ENCODE assay signal across 8 mouse cellular contexts in genomic region chr15:79356481-79356880, GRCm38 (mm10). TPM values are rescaled to one million over a fixed set of nuclear protein-coding genes. Genes with fewer than 3 reads are reported as not detected.
DNase-seq lines count a peak whose midpoint lies in the region; ATAC-seq lines count a peak whose summit lies in the region.

No protein-coding gene starts in this region.

- peak overlapping the region; percentile 49 for H3K4me3 ChIP-seq in lung, embryonic 15.5 days
- H3K4me3 ChIP-seq in forebrain, embryonic 14.5 days (ENCODE audit: low read depth, low read length), result no peak overlapping the region
- peak overlapping the region; percentile 50 for H3K4me3 ChIP-seq in limb, embryonic 13.5 days
- H3K4me3 ChIP-seq in stomach, embryonic 14.5 days (ENCODE audit: low read depth, low read length), result peak overlapping the region; percentile 42

- H3K4me2 ChIP-seq in lung, embryonic 15.5 days, result peak overlapping the region; percentile 87
- peak overlapping the region; percentile 74 for H3K4me2 ChIP-seq in forebrain, embryonic 14.5 days (ENCODE audit: low read length)
- H3K4me2 ChIP-seq in limb, embryonic 13.5 days (replicated peaks), result peak overlapping the region; percentile 99
- H3K4me2 ChIP-seq in stomach, embryonic 14.5 days (replicated peaks; ENCODE audit: low read depth, low read length), result peak overlapping the region; percentile 99

- no peaks in the 10 kb centered on the region for H3K36me3 ChIP-seq in lung, embryonic 15.5 days
- H3K36me3 ChIP-seq in forebrain, embryonic 14.5 days (ENCODE audit: control insufficient read depth, insufficient read depth, low read length), result peaks cover 6% of the 10 kb centered on the region; the same call in 1 of the 2 replicates
- H3K36me3 ChIP-seq in limb, embryonic 13.5 days, result peaks cover 6% of the 10 kb centered on the region
- H3K36me3 ChIP-seq in stomach, embryonic 14.5 days (ENCODE audit: control insufficient read depth, insufficient read depth, low read length), result peaks cover under 1% of the 10 kb centered on the region; the same call in 1 of the 2 replicates

- no peak for DNase-seq in lung, postnatal 10 days
- DNase-seq in forebrain, embryonic 14.5 days (ENCODE audit: low spot score), result no peak
- no peak for DNase-seq in frontal cortex, postnatal 14 days (ENCODE audit: low spot score in 2 of 2)
- DNase-seq in left cerebral cortex, adult 18-20 months (ENCODE audit: low spot score in 2 of 2), result no peak
- no peak for DNase-seq in cerebellum, adult 11 months

- ATAC-seq in lung, embryonic 15.5 days (ENCODE audit: borderline replicate concordance, extremely low read depth, low FRiP score, low TSS enrichment), result no peak
- no peak for ATAC-seq in forebrain, embryonic 14.5 days
- no peak for ATAC-seq in limb, embryonic 13.5 days (ENCODE audit: low FRiP score, low read depth)
- ATAC-seq in stomach, embryonic 14.5 days (ENCODE audit: insufficient number of reproducible peaks, insufficient read depth, low FRiP score, low read depth), result no peak

- H3K4me1 ChIP-seq in lung, embryonic 15.5 days, result peaks cover 67% of the 10 kb centered on the region
- H3K4me1 ChIP-seq in forebrain, embryonic 14.5 days (ENCODE audit: control insufficient read depth, insufficient read depth, low read length), result 0 out of 2 replicates have a peak, but pooled peaks cover 3% of the 10 kb centered on the region
- peaks cover 53% of the 10 kb centered on the region for H3K4me1 ChIP-seq in limb, embryonic 13.5 days
- peaks cover 36% of the 10 kb centered on the region for H3K4me1 ChIP-seq in stomach, embryonic 14.5 days (ENCODE audit: control insufficient read depth, insufficient read depth, low read length)

- peak overlapping the region; percentile 49; the same call in 1 of the 2 replicates for H3K9ac ChIP-seq in lung, embryonic 15.5 days
- no peak overlapping the region for H3K9ac ChIP-seq in forebrain, embryonic 14.5 days (ENCODE audit: low read length)
- no peak overlapping the region; the same call in 1 of the 2 replicates for H3K9ac ChIP-seq in limb, embryonic 13.5 days
- no peak overlapping the region for H3K9ac ChIP-seq in stomach, embryonic 14.5 days (replicated peaks; ENCODE audit: low read depth, low read length)

- no peak overlapping the region; the same call in 1 of the 2 replicates for H3K27ac ChIP-seq in lung, embryonic 15.5 days
- no peak overlapping the region for H3K27ac ChIP-seq in forebrain, embryonic 14.5 days (ENCODE audit: low read depth, low read length)
- no peak overlapping the region for H3K27ac ChIP-seq in limb, embryonic 13.5 days
- H3K27ac ChIP-seq in stomach, embryonic 14.5 days (ENCODE audit: low read length), result no peak overlapping the region

- WGBS in lung, embryonic 15.5 days, result 74% methylated on average over 8 of the region's 8 CpGs
- 82% methylated on average over 8 of the region's 8 CpGs for WGBS in forebrain, embryonic 14.5 days
- WGBS in limb, embryonic 13.5 days, result 72% methylated on average over 8 of the region's 8 CpGs
- WGBS in stomach, embryonic 14.5 days, result 69% methylated on average over 8 of the region's 8 CpGs

- H3K9me3 ChIP-seq in lung, embryonic 15.5 days, result no peaks in the 10 kb centered on the region
- H3K9me3 ChIP-seq in forebrain, embryonic 14.5 days (replicated peaks; ENCODE audit: control insufficient read depth, low read length), result no peaks in the 10 kb centered on the region
- no peaks in the 10 kb centered on the region for H3K9me3 ChIP-seq in limb, embryonic 13.5 days
- no peaks in the 10 kb centered on the region for H3K9me3 ChIP-seq in stomach, embryonic 14.5 days (ENCODE audit: control insufficient read depth, low read depth, low read length)

- no peaks in the 10 kb centered on the region for H3K27me3 ChIP-seq in lung, embryonic 15.5 days
- H3K27me3 ChIP-seq in forebrain, embryonic 14.5 days (replicated peaks; ENCODE audit: control insufficient read depth, insufficient read depth, low read length), result peaks cover 7% of the 10 kb centered on the region
- H3K27me3 ChIP-seq in limb, embryonic 13.5 days, result peaks cover 7% of the 10 kb centered on the region; the same call in 1 of the 2 replicates
- H3K27me3 ChIP-seq in stomach, embryonic 14.5 days (ENCODE audit: control insufficient read depth, insufficient read depth, low read length), result no peaks in the 10 kb centered on the region

RNA-seq across cellular contexts. Expression of gene Maff, which starts 10.1 kb away (rescaled TPM):
- polyA plus RNA-seq in lung, embryonic 15.5 days (2015; fragmentation: Nextera tagmentation; extraction: Ambion mirVana), result 4.8 and 5.3 TPM in 2 replicates
- polyA plus RNA-seq in forebrain, embryonic 14.5 days (2014; fragmentation: Nextera tagmentation; extraction: Ambion mirVana), result 0.72 and 1.6 TPM in 2 replicates
- polyA plus RNA-seq in limb, embryonic 13.5 days (2015; fragmentation: Nextera tagmentation; extraction: Ambion mirVana), result 2.2 and 2.4 TPM in 2 replicates
- polyA plus RNA-seq in stomach, embryonic 14.5 days (2014; fragmentation: Nextera tagmentation; extraction: Ambion mirVana), result 4.2 and 6.1 TPM in 2 replicates
- total RNA-seq in left cerebral cortex, adult 18-20 months (2021), result 1 to 10 TPM; 1.8 to 2.8 TPM

RNA-seq across cellular contexts. Expression of gene Pla2g6, which starts 28.3 kb away (rescaled TPM):
- polyA plus RNA-seq in lung, embryonic 15.5 days (2015; fragmentation: Nextera tagmentation; extraction: Ambion mirVana), result 19.1 and 20.2 TPM in 2 replicates
- 14.0 and 18.9 TPM in 2 replicates for polyA plus RNA-seq in forebrain, embryonic 14.5 days (2014; fragmentation: Nextera tagmentation; extraction: Ambion mirVana)
- polyA plus RNA-seq in limb, embryonic 13.5 days (2015; fragmentation: Nextera tagmentation; extraction: Ambion mirVana), result 11.7 and 12.7 TPM in 2 replicates
- polyA plus RNA-seq in stomach, embryonic 14.5 days (2014; fragmentation: Nextera tagmentation; extraction: Ambion mirVana), result 16.6 and 17.4 TPM in 2 replicates
- 10 to 100 TPM; 18.4 to 21.2 TPM for total RNA-seq in left cerebral cortex, adult 18-20 months (2021)

RNA-seq across cellular contexts. Expression of gene Tmem184b, which starts 46.9 kb away (rescaled TPM):
- polyA plus RNA-seq in lung, embryonic 15.5 days (2015; fragmentation: Nextera tagmentation; extraction: Ambion mirVana), result 76.4 and 76.5 TPM in 2 replicates
- polyA plus RNA-seq in forebrain, embryonic 14.5 days (2014; fragmentation: Nextera tagmentation; extraction: Ambion mirVana), result 20.3 and 30.6 TPM in 2 replicates
- 70.8 and 77.6 TPM in 2 replicates for polyA plus RNA-seq in limb, embryonic 13.5 days (2015; fragmentation: Nextera tagmentation; extraction: Ambion mirVana)
- 51.2 and 64.3 TPM in 2 replicates for polyA plus RNA-seq in stomach, embryonic 14.5 days (2014; fragmentation: Nextera tagmentation; extraction: Ambion mirVana)
- total RNA-seq in left cerebral cortex, adult 18-20 months (2021), result 10 to 100 TPM; 71.3 to 74.8 TPM
